ENCODE assay signal across 8 mouse cellular contexts in genomic region chr4:128805150-128806042, GRCm38 (mm10). TPM values are rescaled to one million over a fixed set of nuclear protein-coding genes. Genes with fewer than 3 reads are reported as not detected.
DNase-seq lines count a peak whose midpoint lies in the region; ATAC-seq and TF ChIP-seq lines count a peak whose summit lies in the region.

No protein-coding gene starts in this region.

- H3K4me1 ChIP-seq in ES-E14 (ENCODE audit: control insufficient read depth in 2 of 2, insufficient read depth in 2 of 2, low read length in 2 of 2, poor library complexity in 1 of 2) = peaks cover 0 to 2% of the 10 kb centered on the region in 2 experiments; a peak in 1 of 4 replicates
- peaks cover 4% of the 10 kb centered on the region for H3K4me1 ChIP-seq in cortical plate, adult 2 months (ENCODE audit: control insufficient read depth, insufficient read depth, low read length)
- peaks cover 23% of the 10 kb centered on the region for H3K4me1 ChIP-seq in limb, embryonic 11.5 days (ENCODE audit: control insufficient read depth, insufficient read depth, low read length)
- peaks cover 52% of the 10 kb centered on the region for H3K4me1 ChIP-seq in midbrain, embryonic 13.5 days (replicated peaks)

- no peaks in the 10 kb centered on the region for H3K9me3 ChIP-seq in ES-E14 (ENCODE audit: control insufficient read depth, insufficient read depth, low read depth, low read length)
- no peaks in the 10 kb centered on the region for H3K9me3 ChIP-seq in limb, embryonic 11.5 days (ENCODE audit: control insufficient read depth, low read length)
- no peaks in the 10 kb centered on the region for H3K9me3 ChIP-seq in midbrain, embryonic 13.5 days

- peak overlapping the region; percentile 88 for H3K4me2 ChIP-seq in limb, embryonic 11.5 days (ENCODE audit: low read depth, severe bottlenecking)
- H3K4me2 ChIP-seq in midbrain, embryonic 13.5 days (replicated peaks) = peak overlapping the region; percentile 99

- TF ChIP-seq CTCF in gastrocnemius, adult 2 months (IDR thresholded peaks at IDR 0.05) = no peak
- TF ChIP-seq CTCF in cortical plate, adult 2 months (IDR thresholded peaks at IDR 0.05; ENCODE audit: extremely low read depth, insufficient read depth, low read length) = no peak

- peak overlapping the region; percentile 71 for H3K4me3 ChIP-seq in gastrocnemius, adult 2 months
- H3K4me3 ChIP-seq in ES-E14 (ENCODE audit: insufficient read depth in 1 of 2, low read depth in 1 of 2, low read length in 2 of 2, poor library complexity in 1 of 2, severe bottlenecking in 1 of 2) = peak overlapping the region; percentile 73 to 87
- H3K4me3 ChIP-seq in cortical plate, adult 2 months (ENCODE audit: insufficient read depth, low read length) = peak overlapping the region; percentile 50
- H3K4me3 ChIP-seq in limb, embryonic 11.5 days (ENCODE audit: low read depth, low read length) = peak overlapping the region; percentile 57
- peak overlapping the region; percentile 89 for H3K4me3 ChIP-seq in midbrain, embryonic 13.5 days (replicated peaks)

- in situ Hi-C loops in ES-E14 (cut with MboI; ENCODE audit: low sequenced_read_pairs in 2 of 2, unreplicated experiment in 2 of 2) = no loop called here

- intact Hi-C loops in gastrocnemius, adult 2 months (cut with DNase I) = no loop called here

- H3K9ac ChIP-seq in ES-E14 (ENCODE audit: insufficient read depth, low read depth, low read length, poor library complexity, severe bottlenecking) = peak overlapping the region; percentile 79
- H3K9ac ChIP-seq in limb, embryonic 11.5 days (ENCODE audit: low read length) = peak overlapping the region; percentile 99
- H3K9ac ChIP-seq in midbrain, embryonic 13.5 days (replicated peaks) = peak overlapping the region; percentile 97

- no peak for TF ChIP-seq POLR2A in cortical plate, adult 2 months (IDR thresholded peaks at IDR 0.05; ENCODE audit: extremely low read depth, insufficient read depth, low read length)

- no peaks in the 10 kb centered on the region for H3K36me3 ChIP-seq in ES-E14 (ENCODE audit: control insufficient read depth, insufficient read depth, low read length, poor library complexity, severe bottlenecking)
- no peaks in the 10 kb centered on the region for H3K36me3 ChIP-seq in limb, embryonic 11.5 days (ENCODE audit: control insufficient read depth, insufficient read depth, low read length)
- no peaks in the 10 kb centered on the region for H3K36me3 ChIP-seq in midbrain, embryonic 13.5 days

- under 1% methylated on average over 74 of the region's 74 CpGs for WGBS in limb, embryonic 11.5 days
- under 1% methylated on average over 73 of the region's 74 CpGs for WGBS in midbrain, embryonic 13.5 days

- H3K27ac ChIP-seq in gastrocnemius, adult 2 months = peak overlapping the region; percentile 86
- H3K27ac ChIP-seq in ES-E14 (ENCODE audit: insufficient read depth, low read depth, low read length, poor library complexity, severe bottlenecking) = no peak overlapping the region
- peak overlapping the region; percentile 17 for H3K27ac ChIP-seq in cortical plate, adult 2 months (ENCODE audit: insufficient read depth, low read length)
- peak overlapping the region; percentile 99 for H3K27ac ChIP-seq in limb, embryonic 11.5 days (replicated peaks; ENCODE audit: low read depth, low read length)
- H3K27ac ChIP-seq in midbrain, embryonic 13.5 days = peak overlapping the region; percentile 97

- peak; percentile 34 for DNase-seq in gastrocnemius, adult 2 months
- DNase-seq in gastrocnemius, adult 18-20 months (ENCODE audit: low spot score) = no peak
- DNase-seq in ES-E14 (ENCODE audit: low read depth, low spot score) = no peak
- peak; percentile 40 for DNase-seq in heart, postnatal 4 days
- DNase-seq in limb, embryonic 11.5 days (ENCODE audit: low spot score) = peak; percentile 68
- peak; percentile 56 for DNase-seq in thymus, postnatal 25 days

- H3K27me3 ChIP-seq in limb, embryonic 11.5 days (ENCODE audit: control insufficient read depth, insufficient read depth, low read length) = no peaks in the 10 kb centered on the region
- no peaks in the 10 kb centered on the region for H3K27me3 ChIP-seq in midbrain, embryonic 13.5 days

- no peak for ATAC-seq in limb, embryonic 11.5 days (ENCODE audit: insufficient number of reproducible peaks, low FRiP score, low TSS enrichment, low read depth)
- ATAC-seq in midbrain, embryonic 13.5 days = peak; percentile 8; the same call in 1 of the 2 replicates

TF ChIP-seq in ES-E14, 5 proteins besides CTCF, POLR2A, EP300 and RAD21:
- TF ChIP-seq ZNF384 (IDR thresholded peaks at IDR 0.05; ENCODE audit: low read depth, low read length) (no peak), MAFK (IDR thresholded peaks at IDR 0.05; ENCODE audit: insufficient read depth, low read depth, low read length) (0 out of 2 replicates have a peak, but pooled peaks have one; percentile 24), HCFC1 (IDR thresholded peaks at IDR 0.05; ENCODE audit: borderline replicate concordance, insufficient read depth, low read length) (no peak), CHD2 (IDR thresholded peaks at IDR 0.05; ENCODE audit: low read depth, low read length) (no peak), ZC3H11A (IDR thresholded peaks at IDR 0.05; ENCODE audit: borderline replicate concordance, low read depth, low read length) (no peak)

RNA-seq across cellular contexts. Expression of gene Zfp362, which starts 0.4 kb away (rescaled TPM):
- total RNA-seq in gastrocnemius, adult 2 months (2021) = 10 to 100 TPM in 1 of 2 experiments, 1 to 10 TPM in 1; 10.0 to 10.5 TPM
- 1 to 10 TPM; 9.7 TPM for total RNA-seq in gastrocnemius, adult 18-20 months (2021)
- total RNA-seq in ES-E14 (2012; rRNA removed) = 1.5 and 1.9 TPM in 2 replicates
- 23.8 and 24.1 TPM in 2 replicates for polyA plus RNA-seq in cortical plate, adult 2 months (2012; rRNA removed)
- total RNA-seq in heart, postnatal 4 days (2021) = 10 to 100 TPM; 33.9 to 34.4 TPM
- polyA plus RNA-seq in limb, embryonic 11.5 days (2014; fragmentation: Nextera tagmentation; extraction: Ambion mirVana) = 44.7 TPM in 2 replicates
- 38.8 and 44.0 TPM in 2 replicates for polyA plus RNA-seq in midbrain, embryonic 13.5 days (2015; fragmentation: Nextera tagmentation; extraction: Ambion mirVana)

RNA-seq across cellular contexts. Expression of gene A3galt2, which starts 50.2 kb away (rescaled TPM):
- total RNA-seq in gastrocnemius, adult 2 months (2021) = under 1 TPM; 0.10 to 0.14 TPM
- total RNA-seq in gastrocnemius, adult 18-20 months (2021) = not detected
- 0.09 and 0.11 TPM in 2 replicates for total RNA-seq in ES-E14 (2012; rRNA removed)
- 0.21 and 0.35 TPM in 2 replicates for polyA plus RNA-seq in cortical plate, adult 2 months (2012; rRNA removed)
- under 1 TPM; 0.20 to 0.36 TPM for total RNA-seq in heart, postnatal 4 days (2021)
- polyA plus RNA-seq in limb, embryonic 11.5 days (2014; fragmentation: Nextera tagmentation; extraction: Ambion mirVana) = 0.06 and 0.28 TPM in 2 replicates
- 0.23 and 0.58 TPM in 2 replicates for polyA plus RNA-seq in midbrain, embryonic 13.5 days (2015; fragmentation: Nextera tagmentation; extraction: Ambion mirVana)

Comparison
In these comparisons a context has a peak if more than half of its experiments do, and no peak if none do; other contexts are left out.
1. DNase-seq: peak in gastrocnemius, adult 2 months (single experiment), heart, postnatal 4 days (single experiment), limb, embryonic 11.5 days (single experiment) and thymus, postnatal 25 days (single experiment); none in gastrocnemius, adult 18-20 months (single experiment) and ES-E14 (single experiment).
2. Peak in every context shown above with its lines, with median percentiles within 50 percentile points of each other: H3K4me3 ChIP-seq and H3K9ac ChIP-seq.